Mouse (Mus musculus) midbrain, postnatal 0 days (tissue): ENCODE measurements around the gene Coil. TPM values are rescaled to one million over a fixed set of nuclear protein-coding genes. Genes with fewer than 3 reads are reported as not detected.
A peak's percentile ranks its signal among the peaks of the same experiment; 100 is the strongest.

Experiments used
- ATAC-seq: fragments of 200-750 bp; cut with Nextera tagmentation; 2 replicates; pipeline ENCODE4 v1.8.0; 2017; ENCODE audit warnings: moderate number of reproducible peaks, mild to moderate bottlenecking, moderate TSS enrichment, moderate library complexity; ENCODE audit not compliant: low FRiP score
- DNase-seq: peaks from one replicate; pipeline ENCODE4 v3.0.0-alpha.2; 2015; ENCODE audit warnings: low spot score
- H3K27ac ChIP-seq: fragments of 300-500 bp; sonication (generic); 2 replicates; pipeline ENCODE4 v1.5.1; 2014; ENCODE audit warnings: low read depth, mild to moderate bottlenecking, low read length, mixed read lengths
- H3K27me3 ChIP-seq: fragments of 300-500 bp; sonication (generic); 2 replicates; pipeline ENCODE4 v1.6.1; 2014; ENCODE audit warnings: low read length, control low read depth, mixed read lengths; ENCODE audit not compliant: insufficient read depth
- H3K36me3 ChIP-seq: fragments of 300-500 bp; sonication (generic); 2 replicates; pipeline ENCODE4 v1.6.1; 2014; ENCODE audit warnings: low read length, control low read depth, mixed read lengths; ENCODE audit not compliant: insufficient read depth
- H3K4me1 ChIP-seq: fragments of 300-500 bp; sonication (generic); 2 replicates; pipeline ENCODE4 v1.6.1; 2014; ENCODE audit warnings: mild to moderate bottlenecking, control low read depth, antibody characterized with exemption, low read length, mixed read lengths; ENCODE audit not compliant: insufficient read depth
- H3K4me2 ChIP-seq: fragments of 300-500 bp; sonication (generic); 2 replicates; pipeline ENCODE4 v1.6.1; 2014; ENCODE audit warnings: low read depth, mild to moderate bottlenecking, low read length, mixed read lengths; ENCODE audit not compliant: poor library complexity, severe bottlenecking
- H3K4me3 ChIP-seq: fragments of 300-500 bp; sonication (generic); 2 replicates; pipeline ENCODE4 v1.5.1; 2014; ENCODE audit warnings: low read depth, mild to moderate bottlenecking, low read length, moderate library complexity
- H3K9ac ChIP-seq: fragments of 300-500 bp; sonication (generic); replicated peaks from 2 replicates; pipeline ENCODE4 v1.6.1; 2014; ENCODE audit warnings: mild to moderate bottlenecking, low read length, moderate library complexity, mixed read lengths; ENCODE audit not compliant: poor library complexity, severe bottlenecking
- H3K9me3 ChIP-seq: fragments of 300-500 bp; sonication (generic); 2 replicates; pipeline ENCODE4 v1.6.1; 2016; ENCODE audit warnings: low read length, control low read depth
- CTCF ChIP-seq: IDR thresholded peaks from 2 replicates; pipeline ENCODE4 v1.5.1; 2016; ENCODE audit warnings: antibody characterized with exemption, mild to moderate bottlenecking
- WGBS: fragments of 180-500 bp; shearing (Covaris S2); extraction: QIAGEN DNeasy Blood & Tissue Kit; methylation state at CpG from one replicate; pipeline ENCODE4 v1.1.7; 2014; 5-methylcytosine and 5-hydroxymethylcytosine counted together
- polyA plus RNA-seq: library from polyadenylated mRNA; unstranded; fragments of >200 nt; fragmentation: Nextera tagmentation; extraction: Ambion mirVana; gene quantifications from 2 replicates; pipeline ENCODE4 v1.2.1, GENCODE M21; 2015
- total RNA-seq: library from RNA; depleted of rRNA; stranded (reverse); fragments of >200 nt; gene quantifications from 2 replicates; pipeline ENCODE4 v1.2.3, GENCODE M21; 2014

Coil gene
- total and polyA plus RNA-seq, 2 experiments from 2014 or later, result 28.8 to 35.1 TPM

DNA sequence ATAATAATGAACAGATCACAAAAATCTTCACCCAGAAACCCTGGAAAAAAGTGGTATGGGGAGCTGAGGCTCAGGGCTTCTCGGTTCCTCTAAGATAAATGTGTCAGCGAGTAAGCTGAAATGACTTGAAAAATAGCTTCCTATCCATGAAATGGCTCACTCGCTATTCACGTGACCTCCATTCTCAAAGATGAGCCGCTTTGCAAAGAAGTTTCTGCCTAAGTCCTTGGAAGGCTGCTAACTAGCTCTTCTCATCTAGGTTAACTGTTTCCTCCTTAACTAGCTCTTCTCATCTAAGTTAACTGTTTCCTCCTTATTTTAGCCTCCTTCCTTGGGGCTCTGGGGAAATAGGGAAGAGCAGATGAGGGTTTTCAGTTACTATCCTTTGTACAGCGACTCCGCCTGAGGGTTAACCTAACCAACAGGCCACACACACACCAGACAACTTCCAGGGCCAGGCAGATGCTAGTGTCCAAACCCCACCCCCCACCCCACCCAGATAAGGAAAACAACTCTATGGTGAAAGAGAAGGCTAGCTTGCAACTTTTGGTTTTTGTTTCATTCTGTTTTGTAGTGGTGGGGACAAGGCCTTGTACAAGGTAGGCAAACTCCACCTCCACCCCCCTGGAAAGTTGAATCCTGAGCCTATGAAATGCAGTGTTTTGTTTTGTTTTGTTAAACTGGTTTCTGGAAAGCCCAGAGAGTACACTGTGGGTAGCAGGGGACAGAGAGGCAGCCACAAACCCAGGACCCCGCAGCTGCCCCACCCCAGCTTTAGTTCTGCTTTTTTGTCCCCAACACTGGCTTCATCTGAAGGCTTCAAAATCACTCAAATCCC is 20.0 kb upstream of the Coil start:
- Histone ChIP-seq H3K27me3 (no peaks in the 10 kb centered on the region), H3K4me3 (no peak overlapping the region), H3K4me1 (no peaks in the 10 kb centered on the region), H3K36me3 (peaks cover 29% of the 10 kb centered on the region), H3K4me2 (no peak overlapping the region), H3K27ac (no peak overlapping the region), H3K9me3 (no peaks in the 10 kb centered on the region), H3K9ac (no peak overlapping the region)
- DNase-seq, result no peak
- WGBS, result 90% methylated on average over 8 of the region's 8 CpGs
- ATAC-seq, result no peak
- TF ChIP-seq CTCF, result no peak

DNA sequence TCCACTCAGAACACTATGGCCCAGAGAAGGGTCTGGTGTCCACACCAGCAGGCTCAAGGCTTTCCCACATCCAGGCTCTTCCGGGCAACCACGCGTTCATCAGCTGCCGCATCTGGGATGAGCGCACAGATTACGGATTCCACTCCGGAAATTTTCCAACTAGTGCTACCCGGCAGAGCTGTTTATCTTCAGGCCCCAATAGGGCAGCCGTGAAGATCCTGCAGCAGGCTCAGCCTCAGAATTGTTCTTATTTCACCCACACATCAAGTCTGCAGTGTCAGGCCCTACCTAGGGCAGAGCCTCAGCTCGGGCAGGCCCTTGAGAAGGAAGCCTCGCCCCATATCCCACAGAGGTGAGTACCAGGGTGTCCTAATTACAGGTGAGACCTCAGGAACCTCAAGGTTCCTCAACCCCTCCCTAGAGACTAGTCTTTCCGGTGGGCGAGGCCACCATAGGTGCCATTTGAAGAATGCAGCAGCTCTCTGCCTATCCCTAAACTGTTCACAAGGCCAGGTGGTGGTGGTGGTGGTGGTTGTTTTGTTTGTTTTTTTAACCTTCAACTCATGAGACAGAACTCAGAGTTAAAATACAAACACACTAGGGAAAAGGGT is 19.3 kb upstream of the Coil start:
- no peaks in the 10 kb centered on the region for H3K4me1 ChIP-seq
- 94% methylated on average over 13 of the region's 13 CpGs for WGBS
- DNase-seq (no peak), ATAC-seq (no peak)
- no peak for TF ChIP-seq CTCF
- no peak overlapping the region for H3K4me2 ChIP-seq
- H3K9ac ChIP-seq, result no peak overlapping the region
- H3K36me3 ChIP-seq, result peaks cover 22% of the 10 kb centered on the region
- no peaks in the 10 kb centered on the region for H3K9me3 ChIP-seq
- no peaks in the 10 kb centered on the region for H3K27me3 ChIP-seq
- H3K4me3 ChIP-seq, result no peak overlapping the region
- no peak overlapping the region for H3K27ac ChIP-seq

DNA sequence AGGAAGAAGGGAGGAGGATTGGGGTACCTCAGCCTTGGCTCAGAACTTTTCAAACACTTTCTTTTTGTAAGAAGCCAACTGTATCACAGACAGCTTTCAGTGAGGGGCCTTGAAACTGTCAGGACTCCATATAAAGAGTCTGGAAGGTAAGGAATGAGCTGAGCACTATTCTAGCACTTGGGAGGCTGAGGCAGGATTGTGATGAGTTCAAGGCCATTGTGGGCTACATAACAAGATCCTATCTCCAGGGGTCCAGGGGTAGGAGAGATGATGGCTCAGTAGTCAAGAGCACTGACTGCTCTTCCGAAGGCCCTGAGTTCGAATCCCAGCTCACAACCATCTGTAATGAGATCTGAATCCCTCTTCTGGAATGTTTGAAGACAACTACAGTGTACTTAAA is 18.5 kb upstream of the Coil start:
- Histone ChIP-seq H3K27ac (no peak overlapping the region), H3K9me3 (no peaks in the 10 kb centered on the region), H3K4me3 (no peak overlapping the region), H3K9ac (no peak overlapping the region), H3K4me1 (no peaks in the 10 kb centered on the region), H3K27me3 (no peaks in the 10 kb centered on the region), H3K36me3 (peaks cover 15% of the 10 kb centered on the region), H3K4me2 (no peak overlapping the region)
- ATAC-seq (no peak), DNase-seq (no peak)
- no peak for TF ChIP-seq CTCF
- 93% methylated on average over 2 of the region's 2 CpGs for WGBS

DNA sequence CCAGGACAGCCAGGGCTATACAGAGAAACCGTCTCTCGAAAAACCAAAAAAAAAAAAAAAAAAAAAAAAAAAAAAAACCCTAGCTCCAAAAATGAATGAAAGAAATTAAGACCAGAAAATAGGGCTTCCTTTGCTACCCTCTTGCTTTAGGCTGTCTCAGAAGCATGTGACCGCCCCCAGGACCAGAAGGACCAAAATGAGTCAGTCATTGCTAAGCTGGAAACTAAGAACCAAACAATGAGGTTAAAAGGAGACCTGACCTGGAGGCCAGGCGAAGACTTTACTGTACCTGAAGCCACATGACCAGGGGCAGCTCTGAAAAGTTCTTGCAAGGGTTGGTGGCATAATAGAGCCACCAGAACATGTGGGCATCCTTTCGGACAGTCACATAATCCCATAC is 17.9 kb upstream of the Coil start:
- no peak for TF ChIP-seq CTCF
- Histone ChIP-seq H3K4me2 (no peak overlapping the region), H3K4me1 (no peaks in the 10 kb centered on the region), H3K4me3 (no peak overlapping the region), H3K36me3 (peaks cover 10% of the 10 kb centered on the region; the same call in 1 of the 2 replicates), H3K9ac (no peak overlapping the region), H3K27ac (no peak overlapping the region), H3K9me3 (no peaks in the 10 kb centered on the region), H3K27me3 (no peaks in the 10 kb centered on the region)
- 98% methylated on average over 5 of the region's 5 CpGs for WGBS
- DNase-seq (no peak), ATAC-seq (no peak)

DNA sequence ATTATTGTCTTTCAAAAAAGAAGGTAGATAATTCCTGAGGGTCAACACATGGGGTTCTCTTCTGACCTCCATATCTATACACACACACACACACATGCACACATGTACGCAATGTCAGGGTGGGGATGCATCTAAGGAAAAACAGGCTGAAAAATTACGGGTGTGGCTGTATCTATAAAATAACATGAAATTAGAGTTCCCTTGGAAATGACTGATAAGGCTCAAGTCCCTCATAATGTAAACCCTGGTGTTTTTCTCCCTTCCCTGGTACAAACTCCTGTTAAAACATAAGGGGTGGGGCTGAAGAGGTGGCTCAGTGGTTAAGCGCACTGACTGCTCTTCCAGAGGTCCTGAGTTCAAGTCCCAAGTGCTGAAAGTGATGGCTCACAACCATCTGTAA is 16.5 kb upstream of the Coil start:
- DNase-seq (no peak), ATAC-seq (no peak)
- H3K4me1 ChIP-seq, result no peaks in the 10 kb centered on the region
- H3K9me3 ChIP-seq, result no peaks in the 10 kb centered on the region
- H3K4me3 ChIP-seq, result no peak overlapping the region
- H3K27me3 ChIP-seq, result no peaks in the 10 kb centered on the region
- peaks cover 9% of the 10 kb centered on the region; the same call in 1 of the 2 replicates for H3K36me3 ChIP-seq
- TF ChIP-seq CTCF, result no peak
- WGBS, result 96% methylated on average over 3 of the region's 3 CpGs
- no peak overlapping the region for H3K9ac ChIP-seq
- no peak overlapping the region for H3K27ac ChIP-seq
- H3K4me2 ChIP-seq, result peak overlapping the region; percentile 49

- WGBS, result 1% methylated on average over 4 of the region's 4 CpGs
- peak overlapping the region; percentile 46 for H3K4me3 ChIP-seq
- H3K27me3 ChIP-seq, result no peaks in the 10 kb centered on the region
- H3K27ac ChIP-seq, result peak overlapping the region; percentile 68
- DNase-seq (peak; percentile 51), ATAC-seq (peak; percentile 34; the same call in 1 of the 2 replicates)
- no peaks in the 10 kb centered on the region for H3K9me3 ChIP-seq
- H3K9ac ChIP-seq, result peak overlapping the region; percentile 66
- H3K36me3 ChIP-seq, result peaks cover 5% of the 10 kb centered on the region; the same call in 1 of the 2 replicates
- TF ChIP-seq CTCF, result no peak
- no peaks in the 10 kb centered on the region for H3K4me1 ChIP-seq
- peak overlapping the region; percentile 49 for H3K4me2 ChIP-seq
Observed at GRCm38 (mm10) chr11:88954803-88955202, 15.2 kb upstream of the Coil start.
